Mouse (Mus musculus): ENCODE measurements around the gene Gtf2i. TPM values are rescaled to one million over a fixed set of nuclear protein-coding genes. Genes with fewer than 3 reads are reported as not detected.
"Not testable (repeated sequence)": the region's sequence is repeated elsewhere in the genome, so short reads cannot be mapped to it uniquely, and the experiment has no call there.

Gtf2i gene
- polyA plus RNA-seq (2014; fragmentation: Nextera tagmentation; extraction: Ambion mirVana): 214 and 239 TPM in 2 replicates

DNA sequence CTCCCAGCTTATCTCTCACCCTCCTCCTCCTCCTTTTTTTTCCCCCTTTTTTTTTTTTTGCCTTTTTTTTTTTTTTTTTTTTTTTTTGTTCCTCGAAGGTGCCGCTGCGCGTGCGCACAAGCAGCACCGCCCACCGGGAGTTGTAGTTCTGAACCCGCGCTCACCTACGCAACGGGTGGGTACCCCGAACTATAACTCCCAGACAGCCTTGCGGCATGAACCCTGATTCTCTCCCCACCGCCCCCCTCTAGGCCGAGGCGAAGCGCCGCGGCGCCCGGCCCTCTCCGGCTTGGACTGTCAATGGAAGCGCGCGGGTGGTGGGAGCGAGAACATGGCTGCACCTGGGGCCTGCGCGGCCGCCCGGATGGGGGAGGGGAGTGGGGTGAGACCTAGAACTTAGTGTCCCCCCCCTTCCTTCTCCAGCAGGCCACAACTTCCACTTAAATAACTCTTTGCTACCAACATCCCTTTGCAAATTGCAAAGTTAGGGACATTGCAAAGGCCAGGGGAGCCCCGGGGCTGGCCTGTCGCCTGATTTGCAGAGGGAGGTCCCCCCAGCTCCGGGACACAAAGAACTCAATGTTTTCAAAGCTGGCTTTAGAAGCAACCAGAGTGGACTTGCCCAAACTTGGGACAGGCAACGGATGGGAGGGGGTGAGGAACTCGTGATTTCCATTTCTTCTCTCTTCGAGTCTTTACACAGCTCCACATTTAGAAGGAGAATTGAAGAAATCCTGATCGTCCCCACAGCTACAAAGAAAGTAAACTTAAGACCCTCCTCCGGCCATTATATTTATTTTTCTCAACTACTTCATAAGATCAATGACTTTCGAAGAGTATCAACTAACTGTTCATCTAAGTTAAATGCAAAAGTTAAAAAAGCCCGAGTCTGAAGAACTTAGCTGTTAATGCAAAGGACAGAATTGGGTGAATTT, at the start of gene Gtf2i:
Gene Gtf2i (minus strand): TSS at position 73 of the 935 bp plus-strand sequence.
- DNase-seq (ENCODE audit: low spot score) (peak; percentile 99), ATAC-seq (replicated peaks; ENCODE audit: low FRiP score) (peak; percentile 92)
- under 1% methylated on average over 40 of the region's 40 CpGs for WGBS
- Histone ChIP-seq H3K36me3 (ENCODE audit: control insufficient read depth, insufficient read depth, low read length) (peaks cover 7% of the 10 kb centered on the region), H3K27ac (ENCODE audit: low read depth, low read length) (peak within 1 kb of the TSS; percentile 100), H3K4me2 (ENCODE audit: low read depth, low read length, severe bottlenecking) (peak within 1 kb of the TSS; percentile 67), H3K4me1 (replicated peaks; ENCODE audit: control insufficient read depth, insufficient read depth, low read length) (peaks cover 4% of the 10 kb centered on the region; the same call in 1 of the 2 replicates), H3K4me3 (ENCODE audit: low read depth, low read length) (peak within 1 kb of the TSS; percentile 92), H3K9me3 (ENCODE audit: control insufficient read depth, low read length) (no peaks in the 10 kb centered on the region), H3K9ac (ENCODE audit: low read length) (peak within 1 kb of the TSS; percentile 99), H3K27me3 (ENCODE audit: control insufficient read depth, insufficient read depth, low read length) (no peaks in the 10 kb centered on the region)

DNA sequence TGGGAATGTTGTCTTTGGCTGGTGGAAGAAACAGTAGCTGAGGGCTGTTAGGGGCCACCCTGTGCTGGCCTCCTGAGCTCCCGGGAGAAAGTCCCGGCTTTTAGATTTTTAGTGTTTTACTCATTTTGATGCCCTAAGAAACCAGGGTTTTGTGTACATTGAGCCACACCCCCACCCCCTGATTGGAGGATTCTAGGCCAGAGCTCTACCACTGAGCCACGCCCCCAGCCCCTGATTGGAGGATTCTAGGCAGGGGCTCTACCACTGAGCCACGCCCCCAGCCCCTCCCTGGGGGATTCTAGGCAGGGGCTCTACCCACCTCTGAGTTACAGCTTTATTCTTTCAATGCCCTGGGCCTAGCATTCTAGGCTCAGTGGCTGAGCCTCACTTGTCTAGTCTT, 44.5 kb upstream of the Gtf2i start:
- DNase-seq (ENCODE audit: low spot score): no peak
- ATAC-seq (replicated peaks; ENCODE audit: low FRiP score): no peak
- H3K4me1 ChIP-seq (replicated peaks; ENCODE audit: control insufficient read depth, insufficient read depth, low read length): no peaks in the 10 kb centered on the region
- no peaks in the 10 kb centered on the region for H3K27me3 ChIP-seq (ENCODE audit: control insufficient read depth, insufficient read depth, low read length)
- WGBS: 87% methylated on average over 4 of the region's 4 CpGs
- no peak overlapping the region for H3K27ac ChIP-seq (ENCODE audit: low read depth, low read length)
- H3K9me3 ChIP-seq (ENCODE audit: control insufficient read depth, low read length): no peaks in the 10 kb centered on the region
- no peak overlapping the region for H3K4me2 ChIP-seq (ENCODE audit: low read depth, low read length, severe bottlenecking)
- H3K36me3 ChIP-seq (ENCODE audit: control insufficient read depth, insufficient read depth, low read length): peaks cover 15% of the 10 kb centered on the region
- H3K4me3 ChIP-seq (ENCODE audit: low read depth, low read length): no peak overlapping the region
- no peak overlapping the region for H3K9ac ChIP-seq (ENCODE audit: low read length)

- not testable (repeated sequence) for H3K4me2 ChIP-seq (ENCODE audit: low read depth, low read length, severe bottlenecking); ATAC-seq (replicated peaks; ENCODE audit: low FRiP score); H3K4me3 ChIP-seq (ENCODE audit: low read depth, low read length); H3K9me3 ChIP-seq (ENCODE audit: control insufficient read depth, low read length); DNase-seq (ENCODE audit: low spot score); H3K27me3 ChIP-seq (ENCODE audit: control insufficient read depth, insufficient read depth, low read length); H3K9ac ChIP-seq (ENCODE audit: low read length); H3K27ac ChIP-seq (ENCODE audit: low read depth, low read length); H3K4me1 ChIP-seq (replicated peaks; ENCODE audit: control insufficient read depth, insufficient read depth, low read length)
- peaks cover 11% of the 10 kb centered on the region for H3K36me3 ChIP-seq (ENCODE audit: control insufficient read depth, insufficient read depth, low read length)
- 95% methylated on average over 4 of the region's 4 CpGs for WGBS
Measured at GRCm38 (mm10) chr5:134355372-134355771, 40.8 kb upstream of the Gtf2i start.

GRCm38 (mm10) chr5:134353117-134353516, 38.6 kb upstream of the Gtf2i start:
- H3K9me3 ChIP-seq (ENCODE audit: control insufficient read depth, low read length): no peaks in the 10 kb centered on the region
- no peak overlapping the region for H3K4me3 ChIP-seq (ENCODE audit: low read depth, low read length)
- no peaks in the 10 kb centered on the region for H3K27me3 ChIP-seq (ENCODE audit: control insufficient read depth, insufficient read depth, low read length)
- H3K9ac ChIP-seq (ENCODE audit: low read length): no peak overlapping the region
- H3K27ac ChIP-seq (ENCODE audit: low read depth, low read length): no peak overlapping the region
- ATAC-seq (replicated peaks; ENCODE audit: low FRiP score) (no peak), DNase-seq (ENCODE audit: low spot score) (no peak)
- 80% methylated on average over 4 of the region's 4 CpGs for WGBS
- no peak overlapping the region for H3K4me2 ChIP-seq (ENCODE audit: low read depth, low read length, severe bottlenecking)
- no peaks in the 10 kb centered on the region for H3K4me1 ChIP-seq (replicated peaks; ENCODE audit: control insufficient read depth, insufficient read depth, low read length)
- no peaks in the 10 kb centered on the region; the same call in 1 of the 2 replicates for H3K36me3 ChIP-seq (ENCODE audit: control insufficient read depth, insufficient read depth, low read length)

- WGBS: 92% methylated on average over 3 of the region's 3 CpGs
- Histone ChIP-seq H3K9ac (ENCODE audit: low read length) (no peak overlapping the region), H3K4me1 (replicated peaks; ENCODE audit: control insufficient read depth, insufficient read depth, low read length) (no peaks in the 10 kb centered on the region), H3K4me3 (ENCODE audit: low read depth, low read length) (no peak overlapping the region), H3K4me2 (ENCODE audit: low read depth, low read length, severe bottlenecking) (no peak overlapping the region), H3K9me3 (ENCODE audit: control insufficient read depth, low read length) (no peaks in the 10 kb centered on the region), H3K36me3 (ENCODE audit: control insufficient read depth, insufficient read depth, low read length) (no peaks in the 10 kb centered on the region; the same call in 1 of the 2 replicates), H3K27ac (ENCODE audit: low read depth, low read length) (no peak overlapping the region), H3K27me3 (ENCODE audit: control insufficient read depth, insufficient read depth, low read length) (no peaks in the 10 kb centered on the region)
- DNase-seq (ENCODE audit: low spot score): no peak
- no peak for ATAC-seq (replicated peaks; ENCODE audit: low FRiP score)
Measured at GRCm38 (mm10) chr5:134352527-134353001, 38.0 kb upstream of the Gtf2i start.

GRCm38 (mm10) chr5:134350660-134351059, 36.1 kb upstream of the Gtf2i start:
- Histone ChIP-seq H3K27ac (ENCODE audit: low read depth, low read length) (no peak overlapping the region), H3K9ac (ENCODE audit: low read length) (no peak overlapping the region), H3K4me1 (replicated peaks; ENCODE audit: control insufficient read depth, insufficient read depth, low read length) (no peaks in the 10 kb centered on the region), H3K4me2 (ENCODE audit: low read depth, low read length, severe bottlenecking) (0 out of 2 replicates have a peak overlapping the region, but pooled peaks have one; percentile 11), H3K4me3 (ENCODE audit: low read depth, low read length) (no peak overlapping the region), H3K9me3 (ENCODE audit: control insufficient read depth, low read length) (no peaks in the 10 kb centered on the region), H3K36me3 (ENCODE audit: control insufficient read depth, insufficient read depth, low read length) (no peaks in the 10 kb centered on the region), H3K27me3 (ENCODE audit: control insufficient read depth, insufficient read depth, low read length) (no peaks in the 10 kb centered on the region)
- 17% methylated on average over 10 of the region's 10 CpGs for WGBS
- ATAC-seq (replicated peaks; ENCODE audit: low FRiP score) (peak; percentile 55; the same call in 1 of the 2 replicates), DNase-seq (ENCODE audit: low spot score) (peak; percentile 67)

- DNase-seq (ENCODE audit: low spot score) (no peak), ATAC-seq (replicated peaks; ENCODE audit: low FRiP score) (no peak)
- no peaks in the 10 kb centered on the region for H3K9me3 ChIP-seq (ENCODE audit: control insufficient read depth, low read length)
- no peak overlapping the region for H3K27ac ChIP-seq (ENCODE audit: low read depth, low read length)
- no peaks in the 10 kb centered on the region for H3K4me1 ChIP-seq (replicated peaks; ENCODE audit: control insufficient read depth, insufficient read depth, low read length)
- H3K9ac ChIP-seq (ENCODE audit: low read length): no peak overlapping the region
- H3K36me3 ChIP-seq (ENCODE audit: control insufficient read depth, insufficient read depth, low read length): no peaks in the 10 kb centered on the region
- H3K4me2 ChIP-seq (ENCODE audit: low read depth, low read length, severe bottlenecking): no peak overlapping the region
- 64% methylated on average over 2 of the region's 2 CpGs for whole genome bisulfite sequencing
- H3K27me3 ChIP-seq (ENCODE audit: control insufficient read depth, insufficient read depth, low read length): no peaks in the 10 kb centered on the region
- H3K4me3 ChIP-seq (ENCODE audit: low read depth, low read length): no peak overlapping the region
Measured at GRCm38 (mm10) chr5:134347066-134347465, 32.5 kb upstream of the Gtf2i start.

GRCm38 (mm10) chr5:134345449-134345848, 30.9 kb upstream of the Gtf2i start:
- H3K9ac ChIP-seq (ENCODE audit: low read length): no peak overlapping the region
- no peak overlapping the region for H3K4me3 ChIP-seq (ENCODE audit: low read depth, low read length)
- DNase-seq (ENCODE audit: low spot score) (peak; percentile 63), ATAC-seq (replicated peaks; ENCODE audit: low FRiP score) (no peak)
- 85% methylated on average over 9 of the region's 9 CpGs for WGBS
- H3K4me2 ChIP-seq (ENCODE audit: low read depth, low read length, severe bottlenecking): no peak overlapping the region
- no peaks in the 10 kb centered on the region for H3K27me3 ChIP-seq (ENCODE audit: control insufficient read depth, insufficient read depth, low read length)
- H3K4me1 ChIP-seq (replicated peaks; ENCODE audit: control insufficient read depth, insufficient read depth, low read length): no peaks in the 10 kb centered on the region
- H3K9me3 ChIP-seq (ENCODE audit: control insufficient read depth, low read length): no peaks in the 10 kb centered on the region
- H3K36me3 ChIP-seq (ENCODE audit: control insufficient read depth, insufficient read depth, low read length): no peaks in the 10 kb centered on the region
- no peak overlapping the region for H3K27ac ChIP-seq (ENCODE audit: low read depth, low read length)

All from forebrain, embryonic 11.5 days (tissue).